Mouse (Mus musculus) bone marrow, adult 2 months (tissue): ENCODE data around the gene Rho.

Experiments
- CTCF ChIP-seq: fragments of 200-500 bp; IDR thresholded peaks from 2 replicates; pipeline ENCODE4 v1.5.1; 2011; ENCODE audit warnings: low read length, control low read depth; ENCODE audit not compliant: control insufficient read depth, insufficient read depth
- POLR2A ChIP-seq: fragments of 200-500 bp; IDR thresholded peaks from 2 replicates; pipeline ENCODE4 v1.6.1; 2011; ENCODE audit warnings: low read depth, mild to moderate bottlenecking, control low read depth, low read length, borderline replicate concordance; ENCODE audit not compliant: control insufficient read depth

DNA sequence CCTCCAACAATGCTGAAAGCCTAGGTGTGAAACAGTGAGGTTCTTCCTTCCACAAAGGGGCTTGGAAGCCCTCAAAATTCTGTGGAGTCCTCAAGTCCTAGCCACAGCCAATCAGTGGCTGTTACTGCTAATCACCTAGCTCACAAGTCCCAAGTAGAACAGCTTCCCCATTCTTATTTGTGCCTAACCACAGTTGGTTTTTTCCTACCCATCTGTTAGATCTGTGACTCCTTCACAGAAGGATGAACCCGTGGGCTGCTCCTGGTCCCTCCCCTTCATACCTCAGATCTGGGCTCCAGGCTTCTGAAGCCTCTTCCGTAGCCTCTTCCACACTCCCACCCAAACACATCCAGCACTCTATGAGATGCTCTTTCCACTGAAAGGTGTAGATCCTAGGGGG lies 24.7 kb upstream of the Rho start:
- TF ChIP-seq CTCF, result no peak
- no peak for TF ChIP-seq POLR2A
